Mouse (Mus musculus) myocyte (in vitro differentiated cells): Measurements from ENCODE around the gene Srgap3. TPM values are rescaled to one million over a fixed set of nuclear protein-coding genes. Genes with fewer than 3 reads are reported as not detected.

Experiments used
- H3K27me3 ChIP-seq: one replicate; pipeline ENCODE4 v1.6.1; 2011; ENCODE audit not compliant: control insufficient read depth, insufficient read depth, insufficient read length
- H3K36me3 ChIP-seq: one replicate; pipeline ENCODE4 v1.6.1; 2011; ENCODE audit not compliant: control insufficient read depth, insufficient read depth
- H3K4me2 ChIP-seq: one replicate; pipeline ENCODE4 v1.6.1; 2011; ENCODE audit warnings: low read depth, control low read depth
- H3K4me3 ChIP-seq: one replicate; pipeline ENCODE4 v1.5.1; 2011; ENCODE audit warnings: mild to moderate bottlenecking, control low read depth, moderate library complexity
- H3K79me2 ChIP-seq: one replicate; pipeline ENCODE4 v1.6.1; 2011; ENCODE audit not compliant: control insufficient read depth, insufficient read depth
- H3ac ChIP-seq: one replicate; pipeline ENCODE4 v1.6.1; 2011; ENCODE audit not compliant: control insufficient read depth, insufficient read length
- CEBPB ChIP-seq: IDR thresholded peaks from 2 replicates; pipeline ENCODE4 v1.6.1; 2011; ENCODE audit warnings: mild to moderate bottlenecking, moderate library complexity; ENCODE audit not compliant: poor library complexity, insufficient read depth, severe bottlenecking
- E2F4 ChIP-seq: IDR thresholded peaks from one replicate; pipeline ENCODE4 v1.6.1; 2011; ENCODE audit warnings: mild to moderate bottlenecking, control low read depth, moderate library complexity; ENCODE audit not compliant: insufficient read depth
- MAX ChIP-seq: IDR thresholded peaks from one replicate; pipeline ENCODE4 v1.6.1; 2011; ENCODE audit warnings: low read depth, mild to moderate bottlenecking, control low read depth
- MYOD1 ChIP-seq, 3 experiments: IDR thresholded peaks; one replicate each; pipeline ENCODE4 v1.6.1; 2011; ENCODE audit warnings: control low read depth in 2 of 3, low read depth in 2 of 3, mild to moderate bottlenecking in 2 of 3, moderate library complexity in 1 of 3; ENCODE audit not compliant: insufficient read length in 2 of 3, control insufficient read depth in 1 of 3
- MYOG ChIP-seq, 3 experiments: IDR thresholded peaks; one replicate each; pipeline ENCODE4 v1.6.1; 2011; ENCODE audit warnings: control low read depth in 2 of 3, low read depth in 2 of 3, mild to moderate bottlenecking in 2 of 3; ENCODE audit not compliant: insufficient read length in 2 of 3, control insufficient read depth in 1 of 3, insufficient read depth in 1 of 3
- POLR2A ChIP-seq: IDR thresholded peaks from one replicate; pipeline ENCODE4 v1.6.1; 2011; ENCODE audit warnings: low read depth, mild to moderate bottlenecking, control low read depth, moderate library complexity; ENCODE audit not compliant: insufficient read length
- POLR2AphosphoS2 ChIP-seq: IDR thresholded peaks from one replicate; pipeline ENCODE4 v1.6.1; 2011; ENCODE audit warnings: low read depth, control low read depth; ENCODE audit not compliant: insufficient read length
- REST ChIP-seq: IDR thresholded peaks from one replicate; pipeline ENCODE4 v1.6.1; 2011; ENCODE audit warnings: mild to moderate bottlenecking, control low read depth, moderate library complexity; ENCODE audit not compliant: insufficient read depth, insufficient read length
- SRF ChIP-seq: IDR thresholded peaks from one replicate; pipeline ENCODE4 v1.6.1; 2011; ENCODE audit warnings: low read depth; ENCODE audit not compliant: control insufficient read depth, insufficient read length
- TCF12 ChIP-seq: IDR thresholded peaks from one replicate; pipeline ENCODE4 v1.6.1; 2011; ENCODE audit warnings: mild to moderate bottlenecking, control low read depth; ENCODE audit not compliant: poor library complexity, insufficient read depth, severe bottlenecking
- TCF3 ChIP-seq: IDR thresholded peaks from one replicate; pipeline ENCODE4 v1.6.1; 2011; ENCODE audit warnings: low read depth, control low read depth; ENCODE audit not compliant: insufficient read length
- USF1 ChIP-seq: IDR thresholded peaks from one replicate; pipeline ENCODE4 v1.6.1; 2011; ENCODE audit warnings: low read depth, mild to moderate bottlenecking, control low read depth, moderate library complexity
- polyA plus RNA-seq: library from polyadenylated mRNA; unstranded; fragments of >200 nt; fragmentation: generic; extraction: Trizol; gene quantifications from one replicate; pipeline ENCODE4 v1.2.1, GENCODE M21; 2012; ENCODE audit warnings: missing spikeins

Srgap3 gene
- polyA plus RNA-seq, 1 experiment, result 6.9 TPM

DNA sequence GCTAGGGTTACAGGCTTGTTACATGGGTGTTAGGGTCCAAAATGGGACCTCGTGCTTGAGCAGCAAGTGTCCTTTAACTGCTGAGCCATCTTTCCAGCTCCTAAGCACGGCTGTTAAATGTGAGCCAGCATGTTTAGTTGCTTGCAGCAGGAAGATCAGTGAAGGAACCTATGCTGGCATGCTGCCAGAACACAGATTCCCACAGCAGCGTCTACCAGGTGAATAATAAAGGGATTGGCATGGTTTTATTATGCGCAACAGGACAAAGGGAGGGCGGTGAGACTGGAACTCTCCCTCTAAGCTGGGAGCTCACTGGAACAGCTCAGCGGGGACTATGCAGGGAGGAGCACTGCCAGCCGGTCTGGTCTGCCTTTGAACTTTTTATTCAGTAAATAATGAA is 35.2 kb upstream of the Srgap3 start:
- Histone ChIP-seq H3K79me2 (no peaks in the 10 kb centered on the region), H3ac (no peak overlapping the region), H3K4me3 (no peak overlapping the region), H3K4me2 (no peak overlapping the region), H3K36me3 (no peaks in the 10 kb centered on the region), H3K27me3 (no peaks in the 10 kb centered on the region)
- no peak for TF ChIP-seq E2F4
- TF ChIP-seq POLR2AphosphoS2, result no peak

DNA sequence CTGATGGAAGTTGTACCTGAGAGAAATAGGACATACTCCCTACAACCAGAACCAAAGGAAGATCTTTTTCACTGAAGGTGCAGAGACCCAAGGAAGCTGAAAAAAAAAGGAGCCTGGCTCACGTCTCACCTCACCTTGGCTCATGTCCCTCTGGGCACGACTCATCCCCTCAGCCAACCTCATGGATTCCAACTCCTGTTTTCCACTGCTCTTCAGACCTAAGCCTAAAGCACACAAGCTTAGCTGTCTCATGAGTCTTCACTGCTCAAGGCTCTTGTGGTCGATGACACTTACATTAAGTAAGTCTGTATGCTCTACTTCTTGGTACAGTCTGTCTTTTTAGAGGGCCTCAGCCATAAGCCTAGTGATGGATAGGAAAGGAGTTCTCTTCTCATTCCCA is 31.9 kb upstream of the Srgap3 start:
- TF ChIP-seq MAX, result no peak
- no peak for TF ChIP-seq POLR2A
- TF ChIP-seq TCF3, result no peak
- TF ChIP-seq E2F4, result no peak
- TF ChIP-seq POLR2AphosphoS2, result no peak
- no peak for TF ChIP-seq MYOG (IDR thresholded peaks at IDR 0.05; ENCODE audit: control insufficient read depth in 1 of 3, insufficient read depth in 1 of 3, insufficient read length in 2 of 3, low read depth in 2 of 3)
- TF ChIP-seq SRF, result no peak
- no peak for TF ChIP-seq CEBPB
- TF ChIP-seq USF1, result no peak
- TF ChIP-seq TCF12, result no peak
- TF ChIP-seq REST, result no peak
- TF ChIP-seq MYOD1 (IDR thresholded peaks at IDR 0.05; ENCODE audit: control insufficient read depth in 1 of 3, insufficient read length in 2 of 3, low read depth in 2 of 3), result no peak
- Histone ChIP-seq H3K36me3 (no peaks in the 10 kb centered on the region), H3ac (no peak overlapping the region), H3K79me2 (no peaks in the 10 kb centered on the region), H3K27me3 (no peaks in the 10 kb centered on the region), H3K4me2 (no peak overlapping the region), H3K4me3 (no peak overlapping the region)

DNA sequence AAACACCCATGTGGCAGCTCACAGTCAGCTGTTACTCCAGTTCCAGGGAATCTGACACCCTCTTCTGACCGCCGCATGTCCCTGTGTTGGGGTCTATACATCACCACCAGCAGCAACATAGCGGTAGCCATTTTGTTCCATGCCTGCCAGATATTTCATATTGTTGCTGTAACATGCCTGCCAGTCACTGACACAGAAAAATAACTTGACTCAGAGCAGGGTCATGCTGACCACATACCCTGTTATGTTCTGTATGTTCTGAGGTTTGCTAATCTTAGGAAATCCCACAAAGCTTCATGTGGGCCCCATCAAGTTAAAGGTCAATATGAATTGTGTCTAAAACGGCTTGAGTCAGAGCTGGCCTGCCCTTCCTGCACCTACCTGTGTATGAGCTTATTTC is 30.2 kb upstream of the Srgap3 start:
- TF ChIP-seq MYOD1 (IDR thresholded peaks at IDR 0.05; ENCODE audit: control insufficient read depth in 1 of 3, insufficient read length in 2 of 3, low read depth in 2 of 3) (peak in 1 of 3 experiments; percentile 27), TCF3 (no peak), POLR2A (no peak), REST (no peak), MAX (no peak), MYOG (IDR thresholded peaks at IDR 0.05; ENCODE audit: control insufficient read depth in 1 of 3, insufficient read depth in 1 of 3, insufficient read length in 2 of 3, low read depth in 2 of 3) (peak in 1 of 3 experiments; percentile 38), E2F4 (no peak), TCF12 (no peak)
- Histone ChIP-seq H3K4me3 (no peak overlapping the region), H3K4me2 (no peak overlapping the region), H3ac (no peak overlapping the region), H3K36me3 (no peaks in the 10 kb centered on the region), H3K27me3 (no peaks in the 10 kb centered on the region), H3K79me2 (no peaks in the 10 kb centered on the region)

DNA sequence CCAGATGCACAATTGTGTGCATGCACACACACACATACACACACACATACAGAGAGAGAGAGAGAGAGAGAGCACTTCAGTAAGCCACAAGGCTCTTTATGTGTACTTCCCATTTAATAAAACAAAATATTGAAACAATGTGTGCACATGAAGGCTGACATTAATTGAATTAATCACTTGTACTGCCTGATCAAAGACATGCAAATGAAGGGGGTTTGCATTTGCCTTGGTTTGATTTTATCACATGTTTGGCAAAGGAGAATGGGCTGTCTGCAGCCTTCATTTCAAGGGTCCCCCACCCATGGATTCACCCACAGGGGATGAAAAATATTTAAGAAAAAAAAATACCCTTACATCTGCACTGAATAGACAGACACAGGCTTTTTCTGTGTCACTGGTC is 29.5 kb upstream of the Srgap3 start:
- Histone ChIP-seq H3K36me3 (no peaks in the 10 kb centered on the region), H3K79me2 (no peaks in the 10 kb centered on the region), H3ac (no peak overlapping the region), H3K4me2 (no peak overlapping the region), H3K4me3 (no peak overlapping the region), H3K27me3 (no peaks in the 10 kb centered on the region)
- TF ChIP-seq MYOG (IDR thresholded peaks at IDR 0.05; ENCODE audit: control insufficient read depth in 1 of 3, insufficient read depth in 1 of 3, insufficient read length in 2 of 3, low read depth in 2 of 3) (no peak), SRF (no peak), CEBPB (no peak), E2F4 (no peak)

DNA sequence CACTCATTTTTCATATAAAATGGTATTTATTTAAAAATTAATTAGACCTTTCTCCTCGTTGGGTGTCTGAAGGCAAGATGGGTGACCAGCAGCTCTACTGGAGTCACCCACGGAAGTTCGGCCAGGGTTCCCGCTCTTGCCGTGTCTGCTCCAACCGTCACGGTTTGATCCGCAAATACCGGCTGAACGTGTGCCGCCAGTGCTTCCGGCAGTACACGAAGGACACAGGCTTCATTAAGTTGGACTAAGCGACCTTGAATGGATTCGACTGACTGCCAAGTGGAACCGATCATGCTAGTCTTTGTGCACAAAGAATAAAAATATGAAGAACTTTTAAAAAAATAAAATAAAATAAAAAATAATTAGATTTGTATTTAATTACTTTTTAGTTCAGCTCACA is 29.1 kb upstream of the Srgap3 start:
- Histone ChIP-seq H3K36me3 (no peaks in the 10 kb centered on the region), H3K4me2 (no peak overlapping the region), H3K4me3 (no peak overlapping the region), H3K27me3 (no peaks in the 10 kb centered on the region), H3K79me2 (no peaks in the 10 kb centered on the region), H3ac (no peak overlapping the region)
- TF ChIP-seq TCF12 (no peak), MAX (no peak), MYOD1 (IDR thresholded peaks at IDR 0.05; ENCODE audit: control insufficient read depth in 1 of 3, insufficient read length in 2 of 3, low read depth in 2 of 3) (no peak), TCF3 (no peak), POLR2AphosphoS2 (no peak)
